Mouse (Mus musculus) adrenal gland, postnatal 14 days (tissue): ENCODE data around the gene Gna15. TPM values are rescaled to one million over a fixed set of nuclear protein-coding genes. Genes with fewer than 3 reads are reported as not detected.
A peak's percentile ranks its signal among the peaks of the same experiment; 100 is the strongest.

Experiments used
- DNase-seq: peaks from one replicate; pipeline ENCODE4 v3.0.0; 2021; ENCODE audit warnings: mixed read lengths
- long read RNA-seq, 2 experiments: library from polyadenylated mRNA; stranded (forward); transcript quantifications; one replicate each; pipeline ENCODE4 v2.0.0; 2021
- total RNA-seq: library from RNA; stranded (reverse); gene quantifications from 2 replicates; pipeline ENCODE4 v1.2.3, GENCODE M21; 2021

Gna15 gene
- 0.85 and 1.9 TPM in 2 replicates for total RNA-seq
- long read RNA-seq, experiment 1, partial matches to known transcripts: 0 of 1 reads
- long read RNA-seq, experiment 1, other reads (novel, unspliced or antisense): 0 of 1 reads
- long read RNA-seq, experiment 2, partial matches to known transcripts: 1 of 2 reads
- long read RNA-seq, experiment 2, other reads (novel, unspliced or antisense): 0 of 2 reads

DNA sequence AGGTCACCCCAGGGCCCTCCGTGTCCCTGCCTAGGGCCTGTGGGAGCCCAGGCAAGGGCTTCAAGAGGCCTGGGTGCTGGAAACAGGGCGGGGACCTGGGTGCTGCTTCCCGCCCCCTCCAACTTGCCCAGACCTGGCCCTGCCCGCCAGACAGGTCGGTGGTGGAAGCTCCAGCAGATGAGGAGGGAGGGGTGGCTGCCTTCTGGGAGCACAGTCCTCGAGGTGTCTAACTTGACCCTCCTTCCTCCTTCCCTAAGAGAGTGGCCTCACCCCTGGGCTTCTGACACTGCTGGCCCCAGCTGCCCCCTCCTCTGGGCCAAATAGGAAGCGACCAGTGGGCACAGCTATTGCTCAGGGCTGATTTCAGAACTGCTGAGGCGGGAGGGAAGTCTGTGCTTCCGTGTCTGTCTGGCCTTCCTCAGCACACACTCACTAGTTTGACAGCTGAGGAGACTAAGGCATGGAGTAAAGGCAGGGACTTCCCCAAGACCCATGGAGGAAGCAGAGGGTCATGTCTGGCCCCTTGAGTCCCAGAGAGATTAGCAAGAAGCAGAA is at the start of gene Gna15:
Gna15 (minus strand) TSS at position 175 of the 555 bp plus-strand sequence.
- no peak for DNase-seq

DNA sequence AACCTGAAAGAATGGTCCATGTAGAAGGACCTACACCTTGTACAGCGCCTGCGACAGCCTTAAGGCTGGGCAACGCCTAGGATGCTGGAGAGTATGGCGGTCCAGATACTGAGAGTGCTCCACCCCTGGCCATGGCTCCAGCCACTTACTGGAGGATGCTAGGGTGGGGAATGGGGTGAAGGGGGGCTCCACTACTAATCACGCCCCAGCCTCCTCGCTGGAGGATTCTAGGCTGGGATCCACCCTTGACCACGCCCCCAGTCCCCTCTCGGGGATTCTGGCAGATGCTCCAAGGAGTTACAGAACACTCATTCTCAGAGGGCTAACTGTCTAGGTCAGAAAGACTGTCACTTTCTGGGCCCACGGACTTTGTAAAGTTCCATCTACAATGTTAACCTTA is 49.0 kb upstream of the Gna15 start:
- DNase-seq: no peak

DNA sequence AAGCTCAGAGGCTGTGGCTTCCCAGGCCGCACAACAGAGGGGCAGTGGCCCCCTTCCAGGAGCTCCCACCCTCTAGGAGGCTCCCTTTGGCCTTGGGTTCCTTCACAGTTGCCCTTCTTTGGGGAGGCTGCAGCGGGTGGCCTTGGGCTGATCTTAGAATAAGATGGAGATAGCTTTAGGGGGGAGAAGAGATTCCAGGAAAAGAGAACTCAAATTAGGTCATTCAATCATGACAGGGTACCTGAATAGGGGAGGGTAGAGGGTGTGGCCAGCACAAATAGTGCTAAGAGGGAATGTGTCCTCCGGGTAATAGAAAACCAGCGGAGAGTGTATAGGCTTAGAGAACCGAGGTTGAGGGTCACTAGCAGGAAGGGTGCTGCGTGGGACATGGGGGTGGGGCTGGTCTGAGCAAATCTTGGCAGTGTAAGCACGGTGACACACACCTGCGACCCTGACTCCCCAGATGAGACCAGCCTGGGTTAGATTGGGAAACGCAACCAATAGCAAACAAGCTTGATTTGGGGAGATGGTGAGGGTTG is 48.2 kb upstream of the Gna15 start:
- peak; percentile 43 for DNase-seq

DNA sequence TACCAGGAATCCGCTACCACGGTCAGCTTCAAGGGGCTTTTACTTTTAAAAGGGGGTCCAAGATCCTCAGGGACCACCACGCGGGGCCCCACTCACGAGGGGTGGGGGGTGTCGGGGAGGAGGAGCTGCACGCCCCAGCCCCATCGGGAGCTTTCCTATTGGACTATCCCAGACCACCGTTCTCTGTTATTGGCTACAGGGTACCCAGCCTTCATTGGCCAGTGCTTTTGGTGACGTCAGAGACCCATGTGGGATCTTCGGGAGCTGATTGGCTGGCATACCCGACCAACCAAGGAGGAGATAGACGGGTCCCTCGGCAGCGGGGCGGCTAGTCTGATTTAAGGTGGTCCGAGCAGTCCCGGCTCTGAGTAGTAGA is 47.5 kb upstream of the Gna15 start:
- peak; percentile 99 for DNase-seq

DNA sequence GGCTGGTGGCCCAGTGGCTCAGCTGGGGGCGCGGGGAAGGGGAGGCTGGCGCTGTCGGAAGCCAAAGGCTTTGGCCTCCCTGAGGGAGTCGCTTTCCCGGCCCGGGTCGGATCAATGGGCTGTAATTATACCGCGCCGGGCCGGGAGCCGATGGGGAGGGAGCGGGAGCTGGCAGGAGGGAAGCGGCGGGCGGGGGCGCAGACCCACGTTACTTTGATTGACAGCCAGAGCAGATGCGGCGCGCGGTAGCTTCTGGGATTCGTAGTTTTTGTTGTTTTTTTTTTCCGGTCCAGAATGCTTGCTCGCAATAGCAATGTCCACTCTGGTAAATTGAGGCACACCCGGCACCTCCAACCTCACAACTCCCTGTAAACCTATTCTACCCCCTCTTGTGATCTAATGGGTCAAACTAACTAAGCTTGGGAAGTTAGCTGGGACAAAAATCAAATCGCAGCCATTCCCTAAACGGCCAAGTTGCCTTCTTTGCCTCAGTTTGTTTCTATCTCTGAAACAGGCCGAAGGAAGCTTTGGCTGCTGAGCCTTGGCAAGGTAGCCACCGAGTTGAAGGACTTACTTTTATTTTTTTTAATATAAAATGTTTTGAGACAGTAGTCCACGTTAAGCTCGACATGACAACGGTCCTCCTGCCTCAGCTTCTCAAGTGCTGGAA is 46.9 kb upstream of the Gna15 start:
- DNase-seq: peak; percentile 94

DNA sequence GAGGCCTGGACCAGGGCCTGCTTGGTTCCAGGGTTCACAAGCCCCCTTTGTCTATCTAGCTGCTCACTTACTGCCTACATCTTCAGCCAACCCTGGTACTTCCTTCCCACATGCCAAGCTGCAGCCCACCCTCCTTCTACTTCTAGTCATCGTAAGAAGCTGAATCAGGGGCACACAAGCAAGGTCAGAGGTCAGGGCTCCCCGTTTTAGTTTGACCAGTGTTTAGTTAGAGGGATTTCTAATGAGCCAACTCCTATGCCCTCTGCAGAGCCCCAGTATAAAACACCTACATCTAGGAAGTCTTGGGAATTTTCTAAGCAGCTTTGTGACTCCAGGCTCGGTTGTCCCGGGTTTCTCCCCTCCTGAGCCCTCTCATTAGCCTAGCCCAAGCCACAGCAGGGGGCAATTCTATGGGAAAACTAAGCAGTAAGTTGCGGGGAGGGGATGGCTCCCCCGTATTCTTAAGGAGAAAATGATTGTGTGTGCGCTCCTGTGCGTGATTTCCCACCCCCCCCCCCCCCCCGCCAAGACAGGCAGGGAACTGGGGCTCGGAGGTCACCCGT is 46.3 kb upstream of the Gna15 start:
- no peak for DNase-seq

DNA sequence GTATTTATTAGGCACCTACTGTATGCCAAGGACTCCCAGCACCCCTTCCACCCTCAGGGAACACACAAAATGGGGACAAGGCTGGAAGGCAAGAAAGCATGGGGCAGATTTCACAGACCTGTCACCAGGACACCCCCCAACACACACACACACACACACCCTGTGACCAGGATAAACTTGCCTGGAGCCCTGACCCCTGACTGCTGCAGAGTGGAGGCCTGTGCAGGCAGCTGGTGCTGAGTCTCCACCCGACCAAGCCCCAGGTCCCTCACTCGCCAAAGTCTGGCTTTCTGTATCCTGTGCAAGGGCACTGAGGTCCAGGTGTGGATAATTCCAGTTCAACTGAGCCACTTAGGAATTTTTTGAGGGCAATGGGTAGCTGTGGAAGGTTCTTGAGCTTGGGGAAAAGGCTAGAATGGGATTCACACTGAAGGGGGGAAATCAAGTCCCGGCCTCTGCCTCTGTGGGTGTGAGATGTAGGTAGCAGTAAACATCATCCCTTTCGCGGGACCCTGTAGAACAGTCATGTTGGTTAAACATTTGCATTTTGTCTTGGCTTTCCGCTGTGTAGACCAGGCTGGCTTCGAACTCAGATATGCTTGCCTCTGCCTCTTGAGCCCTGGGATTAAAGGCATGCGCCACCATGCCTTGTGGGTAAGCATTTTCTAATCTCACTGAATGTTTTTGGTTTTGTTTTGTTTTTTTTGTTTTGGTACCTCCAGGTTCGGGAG is 45.6 kb upstream of the Gna15 start:
- no peak for DNase-seq

DNA sequence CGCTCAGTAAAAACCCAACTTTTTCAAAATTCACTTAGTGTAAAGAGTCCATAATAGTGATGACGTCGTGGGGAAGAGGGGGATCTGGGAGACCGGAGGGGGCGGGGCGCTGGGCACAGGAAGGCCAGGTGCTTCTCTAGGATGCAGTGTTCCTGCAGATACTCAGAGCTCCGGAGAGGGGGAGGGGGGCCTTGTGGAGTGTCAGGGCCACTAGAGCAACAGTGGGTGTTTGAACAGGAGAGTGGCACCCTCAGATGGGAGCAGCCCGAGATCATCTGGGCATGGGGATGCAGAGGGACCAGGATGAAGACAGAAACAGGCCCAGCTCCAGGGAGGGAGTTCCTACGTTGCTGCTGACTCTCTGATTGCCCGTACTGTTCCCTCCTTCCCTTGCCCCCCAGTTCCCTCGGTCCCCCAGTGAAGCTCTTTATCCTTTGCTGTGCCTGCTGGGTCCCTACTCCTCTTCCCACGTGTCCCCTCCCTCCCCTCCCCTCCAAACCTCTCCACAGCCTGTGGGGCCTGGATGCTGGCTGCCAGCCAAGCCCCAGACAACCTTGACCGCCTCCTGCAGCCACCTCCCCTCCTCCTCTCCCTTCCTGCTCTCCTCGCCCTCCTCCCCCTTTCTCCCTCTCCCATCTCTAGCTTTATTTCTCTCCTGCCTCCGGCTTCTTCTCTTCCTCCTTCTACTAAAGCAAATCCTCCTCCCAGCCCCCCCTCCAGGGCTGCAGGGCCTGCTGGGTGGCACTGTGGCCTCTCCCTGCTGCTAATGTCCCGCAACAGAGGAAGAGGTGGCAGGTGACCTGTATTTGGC is 44.6 kb upstream of the Gna15 start:
- peak; percentile 87 for DNase-seq

DNA sequence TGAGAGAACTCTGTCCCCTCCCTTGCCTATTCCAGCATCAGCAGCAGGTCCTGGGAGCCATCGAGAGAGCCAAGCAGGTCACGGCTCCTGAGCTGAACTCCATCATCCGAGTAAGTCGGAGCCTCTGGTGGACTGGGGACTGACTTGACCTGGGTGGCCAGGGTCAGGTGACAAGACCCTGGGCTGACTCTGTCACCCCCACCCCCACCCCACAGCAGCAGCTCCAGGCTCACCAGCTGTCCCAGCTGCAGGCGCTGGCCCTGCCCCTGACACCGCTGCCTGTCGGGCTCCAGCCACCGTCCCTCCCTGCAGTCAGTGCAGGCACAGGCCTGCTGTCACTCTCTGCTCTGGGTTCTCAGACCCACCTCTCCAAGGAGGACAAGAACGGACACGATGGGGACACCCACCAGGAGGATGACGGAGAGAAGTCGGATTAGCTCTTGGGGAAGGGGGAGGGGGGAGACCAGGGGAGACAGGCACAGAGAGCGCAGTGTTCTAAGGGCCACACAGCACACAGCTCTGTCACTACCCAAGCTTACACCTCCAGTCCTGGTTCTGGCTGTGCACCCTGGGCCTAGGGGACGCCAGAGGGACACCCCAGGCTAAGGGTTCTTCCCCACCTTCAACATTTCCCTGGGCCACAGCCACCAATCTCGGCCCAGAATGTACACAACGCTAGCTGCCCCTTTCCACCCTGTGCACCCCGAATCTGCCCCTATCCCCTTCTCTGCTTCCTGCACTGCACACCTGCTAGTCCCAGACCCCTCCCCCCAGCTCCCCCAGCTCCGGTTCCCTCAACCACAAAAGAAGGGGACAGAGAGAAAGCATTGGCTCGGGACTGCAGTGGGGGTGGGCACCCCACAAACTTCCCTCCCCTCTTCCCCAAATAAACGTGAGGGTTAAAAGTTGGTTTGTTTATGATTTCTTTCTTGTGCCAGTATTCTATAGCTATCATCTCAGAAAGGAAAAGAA is 41.5 kb upstream of the Gna15 start:
- DNase-seq: no peak

DNA sequence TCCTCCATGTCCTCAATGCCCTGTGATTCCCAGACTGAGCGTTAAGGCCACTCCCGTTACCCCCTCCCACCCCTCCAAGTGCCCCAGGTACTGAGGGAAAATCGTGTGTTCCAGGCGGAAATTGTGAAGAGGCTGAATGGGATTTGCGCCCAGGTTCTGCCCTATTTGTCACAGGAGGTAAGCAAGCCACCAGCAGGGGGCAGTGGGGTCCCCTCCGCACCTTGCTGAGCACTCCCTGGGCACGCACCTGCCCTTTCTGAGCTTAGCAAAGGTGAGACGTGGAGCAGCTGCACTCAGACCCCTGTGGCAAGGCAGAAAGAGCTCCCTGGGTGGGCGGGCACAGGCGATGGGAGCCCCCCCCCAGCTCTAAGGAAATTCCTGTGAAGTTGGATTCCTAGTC is 40.7 kb upstream of the Gna15 start:
- DNase-seq: peak; percentile 71

DNA sequence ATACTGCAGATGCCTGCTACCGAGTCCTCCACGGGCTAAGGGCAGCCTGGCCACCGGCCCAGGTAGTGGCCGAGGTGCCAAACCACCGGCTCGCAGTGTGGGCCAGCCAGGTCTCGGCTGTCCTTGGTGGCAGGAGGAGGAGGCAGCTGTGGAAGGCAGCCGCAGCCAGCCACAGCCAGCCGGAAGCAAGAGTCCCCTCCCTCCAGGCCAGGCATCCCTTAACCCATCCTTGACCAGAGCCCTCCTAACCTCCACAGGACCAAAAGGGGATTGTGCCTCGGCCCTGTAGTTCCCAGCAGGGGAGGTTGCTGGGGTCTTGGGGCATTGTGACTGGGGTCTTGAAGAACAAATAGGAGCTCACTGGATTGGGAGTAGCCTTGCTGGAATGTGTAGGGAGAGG is 40.2 kb upstream of the Gna15 start:
- peak; percentile 80 for DNase-seq

DNA sequence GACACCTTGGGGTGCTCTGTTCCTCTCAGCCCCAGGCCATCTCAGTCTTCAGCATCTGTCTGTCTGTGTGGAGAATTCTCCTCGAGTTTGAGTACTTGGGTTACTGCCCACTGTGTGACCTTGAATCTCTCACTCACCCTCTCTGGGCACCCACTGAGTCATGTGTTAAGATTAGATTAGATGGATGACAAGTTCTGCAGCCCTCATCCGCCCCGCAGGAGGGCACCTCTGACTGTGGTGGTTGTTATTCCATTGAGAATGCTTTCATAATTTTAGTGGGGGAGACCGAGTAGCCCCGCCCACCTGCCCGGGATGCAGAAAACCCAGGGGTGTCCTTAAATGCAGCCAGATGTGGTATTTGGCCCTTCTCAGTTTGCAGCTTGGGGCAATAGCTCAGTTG is 39.5 kb upstream of the Gna15 start:
- DNase-seq: peak; percentile 83

DNA sequence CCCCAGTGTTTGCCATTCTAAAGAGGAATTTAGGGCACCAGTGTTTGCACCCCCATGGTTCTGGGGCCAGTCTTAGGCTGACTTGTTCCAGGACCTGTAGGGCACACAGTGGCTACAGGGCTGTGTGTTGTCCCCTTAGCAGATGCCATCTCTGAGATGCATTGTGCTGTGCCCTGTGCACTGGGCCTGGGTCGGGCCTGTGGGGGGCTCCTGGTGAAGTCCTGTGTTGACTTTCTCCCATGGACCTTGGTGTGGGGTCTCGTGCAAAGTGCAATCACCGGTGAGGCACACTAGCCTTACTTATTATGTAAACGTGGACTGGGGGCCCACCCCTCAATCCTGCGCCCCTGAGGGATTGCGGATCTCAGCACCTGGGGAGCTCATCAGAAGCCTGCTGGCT is 38.4 kb upstream of the Gna15 start:
- DNase-seq: no peak

DNA sequence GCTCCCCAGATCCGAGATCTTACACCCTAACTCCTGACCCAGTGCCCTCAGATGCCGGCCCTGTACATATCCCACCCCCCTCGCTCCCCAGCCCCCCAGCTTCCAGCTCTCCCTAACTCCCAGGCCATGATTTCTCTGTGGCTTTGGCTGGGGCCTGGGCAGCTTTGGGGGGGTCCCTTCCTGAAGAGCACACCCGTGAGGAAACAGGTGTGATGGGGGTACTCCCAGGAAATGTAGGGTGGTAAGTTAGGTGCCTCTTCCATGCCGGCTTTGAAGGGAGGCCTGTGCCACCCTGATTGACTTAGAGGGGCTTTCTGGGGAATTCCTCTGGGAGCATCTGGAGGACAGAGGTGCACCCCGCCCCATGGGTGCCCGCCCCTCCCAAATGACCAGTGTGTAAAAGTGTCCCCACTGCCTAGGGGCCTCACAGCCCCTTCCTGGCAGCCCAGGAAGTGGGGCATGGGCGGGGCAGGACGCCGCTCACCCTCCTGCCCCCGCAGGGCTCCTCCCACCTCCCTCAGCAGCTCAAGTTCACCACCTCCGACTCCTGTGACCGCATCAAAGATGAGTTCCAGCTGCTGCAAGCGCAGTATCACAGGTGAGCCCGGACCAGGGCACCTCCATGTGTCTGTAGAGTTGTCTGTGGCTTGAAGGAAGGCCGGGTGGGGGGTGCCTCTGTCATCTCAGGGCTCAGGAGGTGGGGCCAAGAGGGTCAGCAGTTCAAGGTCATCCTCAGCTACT is 36.9 kb upstream of the Gna15 start:
- DNase-seq: peak; percentile 73

DNA sequence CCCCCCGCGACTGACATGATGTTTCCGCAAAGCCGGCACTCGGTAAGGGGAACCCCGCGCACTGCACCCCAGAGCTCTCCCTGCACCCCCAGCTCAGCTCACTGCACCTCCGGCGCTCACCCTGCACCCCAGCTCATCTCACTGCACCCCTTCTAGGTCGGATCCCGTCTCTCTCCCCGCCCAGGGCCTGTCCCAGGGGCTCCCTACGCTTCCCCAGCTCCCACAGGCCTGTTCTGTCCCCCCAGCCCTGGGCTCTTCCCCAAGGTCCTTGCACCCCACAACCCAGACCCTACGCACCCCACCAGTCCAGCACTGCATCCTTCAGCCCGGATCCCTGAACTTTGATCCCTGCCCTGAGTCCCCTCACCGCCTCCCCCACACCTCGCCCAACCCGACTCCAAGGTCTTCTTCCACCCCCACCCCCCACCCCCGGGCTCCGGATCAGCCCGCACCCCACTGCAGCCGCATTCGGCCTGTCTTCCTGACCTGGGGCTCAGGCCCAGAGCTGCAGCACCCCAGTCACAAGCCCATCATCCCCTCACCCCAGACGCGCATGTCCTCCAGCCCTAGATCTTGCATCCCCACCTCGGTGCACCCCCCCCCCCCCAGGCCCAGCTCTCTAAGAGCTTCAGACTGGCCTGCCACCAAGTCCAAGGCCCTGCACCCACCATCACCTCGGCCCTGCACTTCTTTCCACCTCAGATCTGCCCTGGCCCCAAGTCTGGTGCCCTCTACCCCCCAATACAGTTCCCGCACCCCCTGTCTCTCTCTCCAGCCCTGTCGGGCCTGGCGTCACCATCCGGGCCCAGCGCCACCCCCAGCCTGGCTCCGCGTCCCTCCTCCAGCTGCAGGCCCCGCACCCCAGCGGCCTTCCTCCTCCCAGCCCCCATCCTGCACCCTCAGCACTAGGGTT is 35.9 kb upstream of the Gna15 start:
- DNase-seq: peak; percentile 91

DNA sequence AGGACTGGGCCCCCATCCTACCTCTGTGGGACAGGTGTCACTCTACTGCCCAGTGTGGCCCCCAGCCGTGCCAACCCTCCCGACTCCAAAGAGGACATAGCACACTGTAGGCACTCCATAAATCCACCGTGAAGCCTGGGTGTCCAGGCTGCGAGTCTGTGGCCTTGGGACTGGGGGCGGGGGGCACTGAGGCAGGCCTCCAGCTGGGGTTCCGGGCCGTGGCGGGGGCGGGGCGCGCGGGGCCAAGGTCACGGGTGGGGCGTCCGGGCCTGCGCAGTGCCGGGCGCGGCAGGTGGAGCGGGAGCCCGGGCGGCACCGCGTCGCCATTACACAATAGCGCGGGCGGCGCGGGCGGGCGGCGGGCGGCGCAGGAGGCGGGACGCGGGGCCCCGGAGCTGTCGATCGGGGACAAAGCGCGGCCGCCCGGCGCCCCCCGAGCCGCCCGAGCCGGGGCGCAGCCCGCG is 35.2 kb upstream of the Gna15 start, which contains the start of gene Aes:
Aes (plus strand) TSS at position 326 of the 464 bp plus-strand sequence.
- DNase-seq: peak; percentile 96

DNA sequence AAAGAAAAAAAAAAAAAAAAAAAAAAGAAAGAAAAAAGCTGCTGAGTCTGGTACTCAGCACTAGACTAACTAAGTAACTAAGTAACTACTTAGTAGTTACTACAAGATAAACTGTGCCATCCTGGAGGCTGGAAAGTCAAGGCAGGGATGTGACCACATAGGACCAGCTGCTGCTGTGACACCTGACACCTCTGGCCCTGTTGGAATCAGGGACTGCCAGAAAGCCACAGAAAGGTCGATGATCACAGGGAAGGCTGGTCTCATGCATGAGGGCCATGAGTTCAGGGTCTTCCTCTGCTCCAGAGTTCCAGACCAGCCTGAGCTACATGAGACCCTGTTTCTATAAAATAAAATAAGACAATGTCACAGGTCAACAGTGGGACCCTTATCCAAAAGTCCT is 33.5 kb upstream of the Gna15 start:
- no peak for DNase-seq

DNA sequence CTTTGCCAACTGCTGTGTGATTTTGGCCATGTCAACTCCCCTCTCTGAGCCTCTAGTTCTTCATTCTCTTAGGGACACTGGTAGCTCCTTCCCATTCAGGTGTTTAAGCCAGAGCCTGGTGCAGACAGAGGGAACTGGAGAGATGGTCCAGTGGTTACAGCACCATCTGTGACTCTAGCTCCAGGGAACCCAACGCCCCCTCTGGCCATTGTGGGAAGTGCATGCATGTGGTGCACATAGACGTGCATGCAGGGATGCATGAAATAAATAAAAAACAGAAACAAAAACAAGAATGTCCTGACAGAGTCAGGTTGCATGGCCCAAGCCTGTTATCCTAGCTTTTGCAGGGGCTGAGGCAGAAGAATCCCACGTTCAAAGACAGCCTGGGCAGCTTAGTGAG is 32.3 kb upstream of the Gna15 start:
- no peak for DNase-seq
